Mouse (Mus musculus) embryo, embryonic 11.5 days (tissue): ENCODE measurements around the gene Adcy9.

ENCODE experiments used
- DNase-seq: peaks from one replicate; pipeline ENCODE4 v3.0.0-alpha.2; 2012; ENCODE audit warnings: low read depth, low spot score

Adcy9 gene

DNA sequence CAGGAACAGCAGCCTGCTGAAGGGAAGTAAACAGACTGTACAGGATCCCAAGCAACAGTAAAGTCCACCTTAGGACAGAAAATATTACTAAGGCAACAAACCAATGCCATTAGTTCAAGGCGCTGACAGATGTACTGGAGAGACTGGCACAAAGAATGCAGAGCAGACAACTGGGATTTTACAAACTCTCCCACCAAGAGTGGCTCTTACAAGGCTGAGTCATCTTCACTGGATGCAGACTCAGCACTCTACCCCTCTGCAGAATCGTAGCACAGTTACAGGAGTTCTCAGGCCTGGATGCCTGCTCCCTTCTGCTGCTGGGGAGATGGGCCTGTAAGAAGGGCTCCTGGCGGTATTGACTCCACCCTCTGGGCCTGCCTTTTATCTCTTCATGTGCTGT lies 99.4 kb downstream of the Adcy9 start:
- no peak for DNase-seq

DNA sequence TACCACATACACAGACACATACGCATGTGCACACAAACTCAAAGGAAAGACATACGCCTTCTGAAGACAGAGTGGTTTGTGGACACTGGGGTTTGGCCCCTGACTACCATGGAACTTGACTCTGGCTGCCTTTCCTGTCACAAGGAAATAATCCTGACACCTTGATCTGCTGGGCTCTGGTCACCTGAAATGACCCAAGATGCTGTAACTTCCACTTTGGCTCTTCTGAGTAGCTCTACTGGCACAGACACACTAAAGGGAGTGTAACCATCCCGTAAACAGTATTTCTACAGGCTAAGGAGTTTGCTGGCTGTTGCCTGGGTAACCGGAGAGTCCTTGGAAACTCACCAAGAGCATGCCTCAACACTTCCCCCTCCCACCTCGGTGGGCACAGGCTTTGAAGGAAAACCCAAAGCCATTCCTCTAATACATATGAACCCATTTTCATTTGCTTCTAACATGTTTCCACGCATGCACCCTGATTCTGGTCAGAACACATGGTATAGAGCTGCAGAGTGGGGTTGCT lies 102.2 kb downstream of the Adcy9 start:
- no peak for DNase-seq

DNA sequence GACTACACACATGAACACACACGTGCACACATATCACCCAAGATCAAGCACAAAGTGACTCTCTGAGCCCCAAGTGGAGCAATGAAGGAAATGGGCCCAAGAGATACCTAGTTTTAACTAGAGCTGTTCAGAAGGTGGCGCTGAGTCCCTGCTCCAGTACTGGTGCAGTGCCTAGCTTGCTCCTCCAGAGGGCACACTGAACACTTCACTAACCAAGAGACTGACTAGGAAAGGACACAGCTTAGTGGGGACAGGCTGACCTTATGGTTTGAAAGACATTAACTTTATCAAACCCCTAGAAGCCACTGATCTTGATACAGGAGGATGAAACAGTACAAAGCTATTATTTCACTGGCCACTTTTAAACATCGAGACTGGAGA lies 104.2 kb downstream of the Adcy9 start:
- DNase-seq = peak; percentile 70

DNA sequence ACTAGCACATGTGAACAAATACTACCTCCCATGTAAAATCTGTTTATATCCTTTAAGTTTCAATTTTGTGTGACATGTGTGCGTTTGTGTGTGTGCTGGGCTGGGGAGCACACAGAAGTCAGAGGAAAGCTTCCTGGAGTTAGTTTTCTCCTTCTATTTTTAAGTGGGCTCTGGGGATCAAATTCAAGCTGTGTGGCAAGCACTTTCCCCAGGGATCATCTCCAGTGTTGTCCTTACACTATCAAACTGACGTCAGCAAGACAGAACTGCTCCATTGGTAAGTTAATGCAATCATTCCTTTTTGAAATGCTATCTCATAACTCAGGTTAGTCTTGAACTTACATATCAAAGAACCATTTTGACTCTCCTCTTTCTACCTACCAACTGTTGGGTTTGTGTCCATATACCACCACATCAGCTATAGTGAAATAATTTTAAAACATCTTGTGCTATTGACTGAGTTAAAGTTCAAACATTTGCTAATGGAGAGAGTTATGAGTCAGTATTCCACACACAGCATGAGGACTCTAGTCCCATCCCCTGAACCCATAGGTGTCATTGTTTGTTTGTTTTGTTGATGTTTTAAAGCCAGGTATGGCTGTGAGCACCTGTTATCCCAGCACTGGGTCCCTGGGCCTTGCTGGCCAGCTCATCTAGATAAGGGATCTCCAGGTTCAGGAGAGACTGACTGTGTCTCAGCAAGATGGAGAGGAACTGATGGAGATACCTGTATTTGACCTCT lies 104.8 kb downstream of the Adcy9 start:
- no peak for DNase-seq

DNA sequence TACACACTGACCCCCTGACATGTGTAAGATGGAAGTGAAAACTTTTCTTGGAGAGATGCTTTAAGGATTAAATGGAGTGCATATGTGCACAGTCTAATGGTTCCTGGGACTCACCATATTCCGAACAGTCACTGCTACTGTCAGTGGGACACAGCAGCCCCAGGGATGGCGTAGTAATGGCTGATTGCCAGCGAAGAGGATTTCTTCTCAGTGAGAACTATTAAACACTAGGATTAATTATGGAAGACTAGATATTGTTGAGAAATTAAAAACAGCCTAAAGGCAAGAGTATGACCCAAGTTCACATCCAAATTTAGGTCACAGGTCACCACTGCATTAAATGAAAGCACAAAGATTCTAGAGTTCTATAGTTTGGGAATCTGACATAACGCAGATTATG lies 105.4 kb downstream of the Adcy9 start:
- no peak for DNase-seq

DNA sequence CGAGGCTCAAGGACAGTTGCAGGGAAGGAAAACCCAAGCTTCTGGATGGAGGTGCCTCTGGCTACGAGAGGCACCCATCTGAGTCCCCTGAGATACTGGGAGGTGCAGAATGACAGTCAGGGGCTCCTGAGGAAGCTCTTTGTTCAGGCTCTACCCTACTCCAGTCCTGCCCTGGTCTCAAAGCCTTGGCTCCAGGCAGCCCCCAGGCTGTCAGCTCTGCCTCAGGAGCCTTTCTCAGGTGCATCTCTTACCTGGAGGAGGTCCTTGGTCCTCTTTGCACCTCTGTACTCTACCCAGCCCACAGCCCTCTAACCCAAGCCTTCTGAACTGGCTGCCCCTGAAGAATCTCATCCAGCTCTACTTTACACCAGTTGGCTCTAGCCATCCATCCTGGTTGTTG lies 108.3 kb downstream of the Adcy9 start:
- no peak for DNase-seq

DNA sequence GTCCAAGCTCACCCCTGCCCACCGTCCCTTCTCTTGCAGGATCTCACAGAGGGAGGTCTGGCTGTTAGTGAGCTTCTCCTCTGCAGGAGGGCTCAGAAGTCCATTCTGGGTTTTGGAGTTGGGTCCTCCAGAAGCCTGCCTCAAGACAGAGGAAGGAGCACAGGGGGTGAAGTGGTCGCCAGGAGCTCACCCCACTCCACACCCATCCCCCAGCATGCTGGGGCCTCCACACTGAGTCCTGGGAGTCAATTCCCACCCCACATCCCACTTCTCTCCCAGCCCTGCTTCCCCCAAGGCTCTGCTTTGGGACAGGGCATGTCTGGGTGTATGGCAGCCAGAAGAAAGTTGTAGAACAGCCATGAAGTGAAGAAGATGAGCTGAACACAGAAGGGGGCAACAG lies 108.7 kb downstream of the Adcy9 start:
- DNase-seq = no peak

DNA sequence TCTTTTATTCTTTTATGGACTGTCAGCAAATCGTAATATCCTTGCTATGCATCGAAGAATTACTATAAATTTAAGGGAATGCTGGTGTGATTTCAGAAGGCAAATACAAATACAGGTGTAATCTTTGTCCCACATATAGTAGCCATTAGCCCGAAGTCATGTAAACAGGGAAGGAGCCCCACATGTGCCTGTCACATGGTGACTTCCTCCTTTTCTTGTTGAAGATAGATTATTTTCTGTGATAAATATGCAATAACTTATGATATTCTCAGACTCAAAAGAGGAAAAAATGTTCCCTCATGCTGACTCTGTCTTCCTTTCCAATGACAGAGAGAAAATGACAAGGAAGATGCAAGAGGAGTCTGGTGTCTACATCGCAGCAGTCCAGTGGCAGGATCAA lies 112.5 kb downstream of the Adcy9 start:
- no peak for DNase-seq

DNA sequence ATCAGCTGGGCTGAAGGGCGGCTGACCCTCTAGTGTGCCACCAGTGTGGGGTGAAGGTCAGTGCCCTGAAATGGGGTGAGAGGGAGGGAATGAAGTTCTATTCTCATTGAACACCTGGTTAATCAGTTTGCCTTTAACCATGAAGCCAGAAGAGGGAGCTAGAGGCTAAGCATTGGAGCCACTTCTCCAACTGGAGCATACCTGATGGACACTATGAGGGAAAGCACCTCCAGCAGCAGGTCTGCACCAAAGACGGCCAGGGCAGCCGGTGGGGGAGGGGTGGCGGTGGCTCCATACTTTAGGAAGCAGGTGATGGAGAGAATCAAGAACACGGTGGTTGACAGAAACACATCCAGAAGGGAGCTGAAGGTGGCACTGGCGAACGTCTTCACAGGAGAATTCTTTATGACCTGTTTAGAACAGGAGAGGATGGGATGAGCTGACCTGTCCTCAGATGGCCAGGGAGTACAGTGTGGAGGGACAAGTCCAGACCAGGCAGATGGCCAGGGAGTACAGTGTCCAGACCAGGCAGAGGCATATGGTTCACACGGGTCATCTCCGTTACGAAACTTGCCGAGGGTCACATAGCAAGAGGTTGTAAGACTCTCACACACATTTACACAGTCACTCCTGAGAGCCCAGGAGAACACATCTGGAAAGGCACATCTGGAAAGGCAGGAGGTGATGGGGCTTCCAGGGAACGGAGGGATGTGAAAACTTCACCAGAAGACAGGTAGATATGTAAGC lies 115.9 kb downstream of the Adcy9 start:
- no peak for DNase-seq

DNA sequence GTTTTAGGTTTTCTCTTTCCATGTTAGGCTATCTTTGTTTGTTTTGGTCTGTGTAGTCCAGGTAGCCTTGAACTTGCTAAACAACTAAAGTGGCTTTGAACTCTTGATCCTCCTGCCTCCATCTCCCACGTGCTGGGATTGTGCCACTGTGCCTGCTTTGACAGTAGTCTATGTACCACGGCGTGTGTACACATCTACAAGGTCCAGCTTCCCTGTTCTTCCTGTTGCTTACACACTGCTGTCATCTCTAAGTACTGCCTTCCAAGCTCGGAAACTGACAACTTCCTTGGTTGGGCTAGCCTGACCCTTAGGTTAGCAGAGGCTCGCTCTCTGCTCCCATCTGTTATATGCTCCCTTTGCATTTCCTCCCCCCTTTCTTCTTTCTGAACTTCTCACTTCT lies 116.7 kb downstream of the Adcy9 start:
- DNase-seq = no peak

DNA sequence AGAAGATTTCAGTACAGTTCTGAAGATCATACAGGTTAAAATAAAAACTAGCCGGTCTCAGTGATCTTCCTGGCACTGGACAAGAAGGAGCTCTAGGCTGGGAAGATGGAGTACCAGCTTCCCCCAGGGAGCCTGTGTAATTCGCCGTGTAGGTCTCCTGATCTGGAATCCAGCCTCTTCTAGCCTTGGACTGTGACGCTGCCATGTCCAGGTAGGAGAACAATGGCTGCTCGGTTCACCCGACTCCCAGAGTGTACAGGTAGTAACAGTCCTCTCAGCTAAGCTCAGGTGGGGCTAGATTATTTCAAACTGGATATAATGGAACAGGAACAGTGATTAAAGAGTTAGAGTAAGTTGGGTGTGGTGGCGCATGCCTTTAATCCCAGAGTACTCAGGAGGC lies 120.0 kb downstream of the Adcy9 start:
- no peak for DNase-seq

DNA sequence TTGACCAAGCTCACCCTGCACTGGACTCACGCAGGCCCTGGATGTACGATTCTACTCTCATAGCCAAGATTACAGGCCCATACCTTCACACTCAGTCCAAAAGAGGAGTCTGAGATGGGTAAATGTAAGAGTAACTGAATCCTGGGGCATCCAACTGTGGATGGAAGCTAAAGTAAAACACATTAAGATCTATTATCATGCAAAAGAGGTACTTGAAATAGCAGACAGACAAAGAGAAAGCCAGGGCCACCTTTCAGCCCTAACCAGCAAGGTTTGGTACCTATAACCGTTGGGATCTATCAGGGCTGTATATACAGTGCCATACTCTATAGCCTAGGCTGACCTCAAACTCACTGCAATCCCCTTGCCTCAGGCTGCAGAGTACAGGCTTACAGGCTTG lies 127.0 kb downstream of the Adcy9 start:
- no peak for DNase-seq

DNA sequence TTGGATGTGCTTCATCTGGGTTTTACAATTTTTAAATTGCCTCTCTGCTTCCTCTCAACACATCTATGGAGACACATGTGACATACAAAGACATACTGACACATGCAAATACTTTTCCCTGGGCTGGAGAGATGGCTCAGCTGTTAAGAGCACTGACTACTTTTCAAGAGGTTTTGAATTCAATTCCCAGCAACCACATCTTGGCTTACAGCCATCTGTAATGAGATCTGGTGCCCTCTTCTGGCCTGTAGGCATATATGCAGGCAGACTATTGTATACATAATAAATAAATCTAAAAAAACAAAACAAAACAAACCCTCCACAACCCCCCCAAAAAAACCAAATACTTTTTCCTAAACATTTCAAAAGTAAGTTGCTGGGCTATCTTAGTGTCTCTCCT lies 130.8 kb downstream of the Adcy9 start:
- no peak for DNase-seq

DNA sequence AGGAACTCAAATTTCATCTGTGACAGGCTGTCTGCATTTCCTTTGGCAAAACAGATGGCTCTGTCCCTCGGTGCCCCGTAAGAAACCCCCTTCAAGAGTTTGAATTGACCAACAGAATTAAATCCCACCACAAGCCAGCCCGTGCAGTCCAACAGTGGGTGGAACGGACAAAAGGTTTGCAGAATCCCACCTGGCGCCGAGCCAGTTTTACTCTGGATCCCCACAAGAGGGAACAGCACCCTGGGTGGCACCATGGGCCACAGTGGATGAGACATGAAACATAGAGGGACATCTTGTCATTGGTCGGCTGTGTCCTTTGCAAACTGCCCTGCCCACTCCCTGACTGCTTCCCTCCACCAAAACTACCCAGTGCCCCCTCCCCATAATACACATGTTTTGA lies 133.7 kb downstream of the Adcy9 start:
- no peak for DNase-seq

DNA sequence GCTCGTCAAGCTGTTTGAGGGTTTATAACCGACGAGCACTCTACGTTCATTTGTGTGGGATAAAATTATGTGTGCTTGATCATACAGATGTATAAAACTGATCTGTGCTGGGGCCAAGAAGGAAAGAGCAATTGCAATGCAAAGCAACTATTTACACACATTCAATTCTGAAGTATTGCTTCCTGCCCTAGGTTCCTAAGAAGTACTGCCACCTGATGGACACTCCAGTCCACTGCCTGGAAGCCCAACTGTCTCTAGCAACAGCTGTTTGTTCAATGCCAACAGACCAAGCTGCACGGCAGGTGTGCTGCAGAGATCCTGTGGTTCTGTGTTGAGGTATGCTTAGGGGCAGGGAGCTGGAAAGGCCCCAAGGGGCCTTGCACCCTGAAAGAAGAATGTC lies 135.0 kb downstream of the Adcy9 start:
- no peak for DNase-seq

DNA sequence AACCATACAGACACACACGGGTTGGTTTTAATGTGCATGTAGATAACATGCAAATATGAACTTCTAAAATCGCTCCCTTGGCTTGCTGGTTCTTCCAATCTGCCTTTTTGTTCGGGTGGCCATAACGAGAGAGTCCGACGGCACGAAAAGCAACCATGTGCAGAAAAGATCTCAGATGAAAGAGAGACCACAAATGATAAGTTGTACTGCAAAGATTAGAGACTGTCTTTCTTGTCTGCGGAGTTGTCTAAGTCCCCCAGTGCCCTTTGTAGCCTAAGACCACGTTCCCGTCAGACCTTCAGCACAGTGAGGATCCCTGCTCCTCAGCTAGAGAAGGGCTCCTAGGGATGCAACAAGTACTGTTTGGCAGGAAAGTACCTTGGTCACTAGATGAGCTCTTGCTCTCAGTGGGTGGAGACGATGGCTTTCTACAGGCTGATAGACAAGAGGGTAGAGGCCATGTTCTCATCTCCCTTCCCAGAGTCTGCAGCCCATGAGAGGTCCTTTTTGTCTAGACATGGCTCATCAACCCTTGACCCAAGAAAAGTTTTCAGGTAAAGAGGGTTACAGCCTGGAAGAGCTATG lies 136.9 kb downstream of the Adcy9 start:
- no peak for DNase-seq

DNA sequence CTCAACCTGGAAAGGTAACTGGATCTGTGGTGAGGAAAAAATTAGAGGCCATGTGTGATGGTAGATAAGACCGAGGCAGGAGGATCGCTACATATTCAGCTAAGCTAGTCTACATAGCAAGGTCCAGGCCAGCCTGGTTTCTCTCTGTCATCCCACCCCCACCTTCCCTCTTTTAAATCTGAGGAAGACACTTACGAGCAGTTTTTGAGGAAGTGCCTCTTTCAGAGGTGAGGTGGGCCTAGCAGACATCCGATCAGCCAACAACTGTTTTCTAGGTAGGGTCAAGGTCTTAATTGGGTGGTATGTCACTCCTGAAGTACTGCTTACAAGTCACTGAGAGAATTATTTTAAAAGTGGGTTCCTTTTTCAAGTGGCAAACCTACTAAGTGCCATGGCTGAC lies 138.8 kb downstream of the Adcy9 start:
- no peak for DNase-seq

DNA sequence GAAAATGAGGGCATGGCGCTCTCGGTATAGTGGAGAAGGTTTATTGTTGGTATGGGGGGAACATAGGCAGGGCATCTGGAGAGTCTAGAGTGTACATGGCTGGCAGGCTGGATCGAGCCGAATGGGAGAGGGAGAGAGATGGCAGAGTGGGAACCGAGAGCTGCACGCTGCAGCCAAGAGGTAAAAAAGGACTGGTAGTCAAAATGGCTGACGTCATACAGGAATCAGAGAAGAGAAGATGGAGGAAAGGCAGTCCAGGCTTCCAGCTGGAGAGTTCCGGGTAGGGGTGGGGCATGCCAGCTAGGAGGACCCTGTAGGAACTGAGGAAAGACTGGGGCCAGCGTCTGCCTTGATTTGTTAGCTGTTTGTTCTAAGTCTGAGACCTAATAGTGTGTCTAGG lies 139.3 kb downstream of the Adcy9 start:
- DNase-seq = no peak

DNA sequence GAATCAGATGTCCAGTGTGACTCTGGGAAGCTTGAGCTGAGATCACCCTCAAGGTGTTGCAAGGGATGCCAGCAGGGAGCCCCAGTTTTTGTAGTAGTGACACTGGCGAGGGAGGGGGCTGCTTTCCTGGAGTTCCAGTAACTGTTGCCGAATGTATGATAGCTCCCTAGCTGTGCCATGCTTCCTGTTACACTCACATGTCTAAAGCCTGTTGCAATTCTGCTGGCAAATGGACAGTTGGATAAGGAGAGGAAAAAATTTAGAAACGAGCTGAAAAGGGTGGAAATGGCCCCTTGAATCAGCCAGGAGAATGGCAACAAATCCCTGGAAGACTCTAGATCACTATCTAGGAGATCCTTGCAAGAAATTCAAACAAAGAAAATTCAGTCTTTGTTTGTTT lies 140.7 kb downstream of the Adcy9 start:
- DNase-seq = no peak

DNA sequence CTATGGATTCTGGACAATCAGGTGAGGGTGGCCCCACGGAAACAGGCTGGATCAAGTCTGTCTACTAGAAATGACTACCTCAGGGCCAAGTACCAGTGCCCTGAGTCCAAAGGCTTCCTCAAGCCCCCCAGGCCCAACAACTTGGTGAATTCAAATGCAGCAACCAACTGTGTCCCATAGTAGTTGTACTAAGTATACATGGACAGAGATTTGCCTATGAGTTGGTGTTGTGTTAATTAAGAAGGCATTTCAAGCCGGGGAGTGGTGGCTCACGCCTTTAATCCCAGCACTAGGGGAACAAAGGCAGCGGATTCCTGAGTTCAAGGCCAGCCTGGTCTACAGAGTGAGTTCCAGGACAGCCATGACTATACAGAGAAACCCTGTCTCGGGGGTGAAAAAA lies 143.7 kb downstream of the Adcy9 start:
- no peak for DNase-seq

DNA sequence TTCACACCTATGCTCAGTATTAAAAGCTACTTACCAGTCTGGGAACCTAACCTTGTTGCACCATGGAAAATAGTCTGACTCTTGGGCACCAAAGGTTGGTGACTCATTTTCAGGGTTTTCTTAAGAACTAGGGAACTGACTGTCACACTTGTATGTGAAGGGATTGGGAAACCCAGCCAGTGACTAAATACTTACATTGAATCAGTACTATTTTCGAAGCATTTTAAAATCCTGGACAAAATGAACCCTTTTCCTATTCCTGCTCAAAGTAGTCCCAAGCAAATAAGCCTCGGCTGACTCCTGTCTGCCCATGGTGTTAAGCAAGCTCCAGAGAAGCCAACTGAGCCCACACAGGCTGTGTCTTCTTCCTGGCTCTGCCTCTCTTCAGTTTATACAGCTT lies 144.1 kb downstream of the Adcy9 start:
- DNase-seq = no peak

DNA sequence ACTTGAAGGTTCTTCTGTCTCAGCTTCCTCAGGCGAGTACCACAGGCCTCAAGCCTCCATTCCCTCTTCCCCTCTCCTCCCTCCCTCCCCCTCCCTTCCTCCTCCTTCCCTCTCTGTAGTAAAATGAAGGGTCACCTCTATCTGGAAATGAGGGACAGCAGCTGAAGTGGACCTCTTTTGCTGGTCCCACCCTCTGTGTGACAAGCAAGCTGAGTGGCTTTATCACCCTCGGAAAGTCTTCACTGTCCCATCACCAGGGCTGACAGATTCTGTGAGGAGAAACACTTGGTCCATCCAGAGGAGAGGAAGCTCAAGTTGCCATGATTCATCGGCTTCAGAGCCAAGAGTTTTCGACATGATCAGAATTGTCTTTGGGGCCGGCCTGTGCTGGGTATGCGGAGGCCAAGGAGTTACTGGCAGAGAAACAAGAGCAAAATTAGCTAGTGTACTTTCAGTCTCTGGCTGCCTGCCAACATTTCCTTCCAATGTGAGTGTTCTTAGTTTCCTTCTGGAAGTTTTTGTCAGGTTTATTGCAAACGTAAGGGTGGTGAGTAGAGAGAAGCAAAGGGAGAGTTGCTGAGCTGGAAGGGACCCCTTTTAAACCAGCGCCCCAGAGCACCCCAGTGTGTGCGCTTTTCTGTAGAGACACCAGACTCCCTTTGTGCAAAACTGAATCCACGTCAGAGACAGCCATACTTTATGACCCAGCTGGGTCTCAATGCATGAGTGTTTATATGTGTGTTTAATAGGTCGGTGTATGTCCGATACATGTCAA lies 146.4 kb downstream of the Adcy9 start:
- DNase-seq = no peak
